Comparison of ENCODE assay signal across 8 mouse cellular contexts in the genomic region with DNA sequence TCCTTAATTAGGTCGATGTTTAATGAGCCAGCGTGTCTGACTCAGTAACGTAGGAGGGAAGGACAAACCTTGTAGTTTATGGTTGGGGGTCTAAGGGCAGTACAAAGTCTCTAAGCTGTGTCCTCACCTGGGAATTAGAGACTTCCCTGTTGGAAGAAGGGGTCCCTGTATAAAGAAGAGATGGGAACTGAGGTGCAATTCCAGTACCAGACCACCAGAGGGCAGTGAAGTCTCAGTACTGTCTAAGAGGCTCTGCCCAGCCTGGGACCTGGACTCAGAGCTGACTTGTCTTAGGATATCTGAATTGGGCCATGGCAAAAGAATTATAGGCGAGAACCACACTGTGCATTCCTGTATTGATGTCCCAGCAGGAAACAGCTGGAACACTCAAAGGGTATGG. TPM values are rescaled to one million over a fixed set of nuclear protein-coding genes. Genes with fewer than 3 reads are reported as not detected.
A peak's percentile ranks its signal among the peaks of the same experiment; 100 is the strongest.
DNase-seq lines count a peak whose midpoint lies in the region; ATAC-seq and TF ChIP-seq lines count a peak whose summit lies in the region.
"Had no signal": no experiment of that assay in that cellular context is flagged by ENCODE, and none has a peak within 500 bp of the region (broad histone marks: within the 10 kb centered on the region; RNA-seq: fewer than 3 reads in every experiment).

No protein-coding gene starts in this region.

- peaks cover 39% of the 10 kb centered on the region for H3K36me3 ChIP-seq in forebrain, embryonic 10.5 days (replicated peaks)
- 0 out of 2 replicates have a peak, but pooled peaks cover 2% of the 10 kb centered on the region for H3K36me3 ChIP-seq in hindbrain, embryonic 11.5 days (ENCODE audit: control insufficient read depth, insufficient read depth, low read length)
- peaks cover 15% of the 10 kb centered on the region for H3K36me3 ChIP-seq in lung, postnatal 0 days (ENCODE audit: insufficient read depth, low read length)

- H3K27ac ChIP-seq in forebrain, embryonic 10.5 days, result no peak overlapping the region
- no peak overlapping the region for H3K27ac ChIP-seq in hindbrain, embryonic 11.5 days (ENCODE audit: low read depth, low read length)
- no peak overlapping the region for H3K27ac ChIP-seq in lung, postnatal 0 days (ENCODE audit: low read length)
- H3K27ac ChIP-seq: limb, embryonic 12.5 days had no signal

- no peak for TF ChIP-seq EP300 in lung, postnatal 0 days (IDR thresholded peaks at IDR 0.05)

- H3K4me1 ChIP-seq in forebrain, embryonic 10.5 days, result peaks cover 12% of the 10 kb centered on the region
- H3K4me1 ChIP-seq in hindbrain, embryonic 11.5 days (replicated peaks; ENCODE audit: control insufficient read depth, insufficient read depth, low read length), result no peaks in the 10 kb centered on the region
- H3K4me1 ChIP-seq in lung, postnatal 0 days (ENCODE audit: insufficient read depth, low read depth, low read length), result no peaks in the 10 kb centered on the region

- H3K4me2 ChIP-seq in hindbrain, embryonic 11.5 days (replicated peaks; ENCODE audit: low read depth, low read length), result no peak overlapping the region
- H3K4me2 ChIP-seq in lung, postnatal 0 days (replicated peaks; ENCODE audit: low read depth, low read length), result no peak overlapping the region
- H3K4me2 ChIP-seq: limb, embryonic 12.5 days had no signal

- no peak for TF ChIP-seq POLR2A in brain, embryonic 14.5 days (IDR thresholded peaks at IDR 0.05; ENCODE audit: borderline replicate concordance, extremely low read depth, insufficient read depth, insufficient read length, poor library complexity, severe bottlenecking)

- WGBS in forebrain, embryonic 10.5 days, result 37% methylated on average over 4 of the region's 4 CpGs
- WGBS in hindbrain, embryonic 11.5 days, result 42% methylated on average over 4 of the region's 4 CpGs
- 29% methylated on average over 4 of the region's 4 CpGs for WGBS in lung, postnatal 0 days

- H3K9me3 ChIP-seq in forebrain, embryonic 10.5 days, result no peaks in the 10 kb centered on the region
- no peaks in the 10 kb centered on the region for H3K9me3 ChIP-seq in hindbrain, embryonic 11.5 days (ENCODE audit: control insufficient read depth, low read length)
- no peaks in the 10 kb centered on the region for H3K9me3 ChIP-seq in lung, postnatal 0 days (ENCODE audit: low read length)
- H3K9me3 ChIP-seq: limb, embryonic 12.5 days had no signal

- H3K4me3 ChIP-seq in forebrain, embryonic 10.5 days, result no peak overlapping the region
- no peak overlapping the region for H3K4me3 ChIP-seq in hindbrain, embryonic 11.5 days (ENCODE audit: low read depth, low read length)
- H3K4me3 ChIP-seq in lung, postnatal 0 days (ENCODE audit: low read depth, low read length), result no peak overlapping the region
- H3K4me3 ChIP-seq: limb, embryonic 12.5 days had no signal

- H3K9ac ChIP-seq in hindbrain, embryonic 11.5 days (ENCODE audit: low read depth, low read length), result no peak overlapping the region
- H3K9ac ChIP-seq in lung, postnatal 0 days (replicated peaks; ENCODE audit: low read depth), result no peak overlapping the region
- H3K9ac ChIP-seq: limb, embryonic 12.5 days had no signal

- peak; percentile 19; the same call in 1 of the 2 replicates for ATAC-seq in hindbrain, embryonic 11.5 days (ENCODE audit: low FRiP score)
- ATAC-seq in lung, postnatal 0 days, result peak; percentile 48

- TF ChIP-seq CTCF in brain, embryonic 14.5 days (IDR thresholded peaks at IDR 0.05; ENCODE audit: borderline replicate concordance, extremely low read depth, insufficient read depth, insufficient read length), result peak; percentile 91
- peak; percentile 95 for TF ChIP-seq CTCF in lung, postnatal 0 days (IDR thresholded peaks at IDR 0.05)

- H3K27me3 ChIP-seq in forebrain, embryonic 10.5 days (ENCODE audit: poor library complexity, severe bottlenecking), result no peaks in the 10 kb centered on the region
- H3K27me3 ChIP-seq in hindbrain, embryonic 11.5 days (ENCODE audit: control insufficient read depth, insufficient read depth, low read length), result no peaks in the 10 kb centered on the region
- no peaks in the 10 kb centered on the region for H3K27me3 ChIP-seq in lung, postnatal 0 days (replicated peaks; ENCODE audit: insufficient read depth, low read length)
- H3K27me3 ChIP-seq: limb, embryonic 12.5 days had no signal

- DNase-seq in Muller cell, postnatal 12 days (ENCODE audit: inconsistent ontology term), result peak; percentile 55
- DNase-seq in brain, embryonic 14.5 days (ENCODE audit: low read depth), result peak; percentile 87
- peak; percentile 75 for DNase-seq in forebrain, embryonic 10.5 days (ENCODE audit: extremely low spot score, low spot score)
- peak; percentile 87 for DNase-seq in hindbrain, embryonic 11.5 days (ENCODE audit: low spot score)
- DNase-seq in layer of hippocampus, adult 8-10 months (ENCODE audit: low spot score in 2 of 2), result peak; percentile 63 to 68
- DNase-seq in lung, postnatal 0 days (ENCODE audit: low spot score), result peak; percentile 87
- DNase-seq in retina, postnatal 7 days (ENCODE audit: low read depth, low spot score), result peak; percentile 63

RNA-seq across cellular contexts. Expression of gene Slc9a1, which starts 54.6 kb away (rescaled TPM):
- polyA plus RNA-seq in brain, embryonic 14.5 days (2012; rRNA removed), result 23.4 and 33.1 TPM in 2 replicates
- 7.9 and 8.1 TPM in 2 replicates for polyA plus RNA-seq in forebrain, embryonic 10.5 days (2016; fragmentation: Nextera tagmentation; extraction: Ambion mirVana)
- polyA plus RNA-seq in hindbrain, embryonic 11.5 days (2014; fragmentation: Nextera tagmentation; extraction: Ambion mirVana), result 5.7 and 5.8 TPM in 2 replicates
- total RNA-seq in layer of hippocampus, adult 8-10 months (2022), result 10 to 100 TPM; 62.2 to 66.1 (median 65.1) TPM
- polyA plus RNA-seq in lung, postnatal 0 days (2015; fragmentation: Nextera tagmentation; extraction: Ambion mirVana), result 5.4 and 6.0 TPM in 2 replicates

RNA-seq across cellular contexts. Expression of gene Tent5b, which starts 55.8 kb away (rescaled TPM):
- 0.19 and 0.45 TPM in 2 replicates for polyA plus RNA-seq in brain, embryonic 14.5 days (2012; rRNA removed)
- 0.71 and 1.2 TPM in 2 replicates for polyA plus RNA-seq in forebrain, embryonic 10.5 days (2016; fragmentation: Nextera tagmentation; extraction: Ambion mirVana)
- 0.37 and 0.46 TPM in 2 replicates for polyA plus RNA-seq in hindbrain, embryonic 11.5 days (2014; fragmentation: Nextera tagmentation; extraction: Ambion mirVana)
- total RNA-seq in layer of hippocampus, adult 8-10 months (2022), result under 1 TPM in 2 of 4 experiments, not detected in 2; 0.14 to 0.31 TPM
- polyA plus RNA-seq in lung, postnatal 0 days (2015; fragmentation: Nextera tagmentation; extraction: Ambion mirVana), result 11.0 and 19.1 TPM in 2 replicates
